Mouse (Mus musculus) midbrain, embryonic 10.5 days (tissue): ENCODE measurements around the gene Fam81b. TPM values are rescaled to one million over a fixed set of nuclear protein-coding genes. Genes with fewer than 3 reads are reported as not detected.

ENCODE experiments used
- DNase-seq: peaks from one replicate; pipeline ENCODE4 v3.0.0-alpha.2; 2017; ENCODE audit warnings: low spot score
- H3K27ac ChIP-seq: fragments of 300-500 bp; sonication (generic); replicated peaks from 2 replicates; pipeline ENCODE4 v1.5.1; 2016; ENCODE audit warnings: mild to moderate bottlenecking
- H3K27me3 ChIP-seq: fragments of 300-500 bp; sonication (generic); 2 replicates; pipeline ENCODE4 v1.6.1; 2016; ENCODE audit warnings: low read depth, mild to moderate bottlenecking; ENCODE audit not compliant: poor library complexity, severe bottlenecking
- H3K36me3 ChIP-seq: fragments of 300-500 bp; sonication (generic); 2 replicates; pipeline ENCODE4 v1.6.1; 2016; ENCODE audit warnings: mild to moderate bottlenecking, moderate library complexity
- H3K4me1 ChIP-seq: fragments of 300-500 bp; sonication (generic); 2 replicates; pipeline ENCODE4 v1.6.1; 2016
- H3K4me3 ChIP-seq: fragments of 300-500 bp; sonication (generic); 2 replicates; pipeline ENCODE4 v1.5.1; 2016; ENCODE audit warnings: mild to moderate bottlenecking, moderate library complexity
- H3K9me3 ChIP-seq: fragments of 300-500 bp; sonication (generic); replicated peaks from 2 replicates; pipeline ENCODE4 v1.6.1; 2016; ENCODE audit warnings: mild to moderate bottlenecking
- WGBS: fragments of 180-500 bp; shearing (Covaris S2); methylation state at CpG from one replicate; pipeline ENCODE4 v1.1.7; 2016; 5-methylcytosine and 5-hydroxymethylcytosine counted together
- microRNA-seq: library from miRNA; unstranded; fragments of <30 nt; microRNA quantifications from one replicate; pipeline ENCODE4, GENCODE M21; 2017
- polyA plus RNA-seq: library from polyadenylated mRNA; unstranded; fragments of >200 nt; fragmentation: Nextera tagmentation; extraction: Ambion mirVana; gene quantifications from 2 replicates; pipeline ENCODE4 v1.2.1, GENCODE M21; 2016

The Fam81b gene
- polyA plus RNA-seq, 1 experiment from 2014 or later, result 0.26 TPM

DNA sequence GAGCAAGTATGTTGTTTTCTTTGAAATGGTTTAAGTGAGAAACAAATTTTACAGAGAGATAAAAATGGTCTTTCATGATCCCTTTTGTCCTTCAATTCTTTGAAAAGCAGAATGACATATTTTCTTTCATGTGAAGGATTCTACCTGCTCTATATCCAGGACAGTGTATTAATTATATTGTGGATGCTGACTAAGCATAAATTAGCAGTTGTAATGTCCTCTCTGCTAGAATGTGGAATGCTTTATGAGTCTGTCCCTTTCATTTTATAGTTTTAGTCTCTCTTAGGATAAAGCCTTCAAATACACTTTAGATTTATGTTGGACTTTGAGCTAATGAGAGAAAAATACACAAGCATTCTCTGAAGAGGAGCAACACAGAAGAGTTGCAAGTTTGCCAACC is 130.6 kb downstream of the Fam81b start:
- Histone ChIP-seq H3K36me3 (peaks cover 37% of the 10 kb centered on the region), H3K9me3 (peaks cover 5% of the 10 kb centered on the region; the same call in 1 of the 2 replicates), H3K27ac (no peak overlapping the region), H3K4me3 (no peak overlapping the region), H3K27me3 (no peaks in the 10 kb centered on the region), H3K4me1 (no peaks in the 10 kb centered on the region)
- no peak for DNase-seq

- Histone ChIP-seq H3K36me3 (peaks cover 75% of the 10 kb centered on the region), H3K4me3 (no peak overlapping the region), H3K27me3 (no peaks in the 10 kb centered on the region), H3K4me1 (no peaks in the 10 kb centered on the region; the same call in 1 of the 2 replicates), H3K9me3 (no peaks in the 10 kb centered on the region), H3K27ac (no peak overlapping the region)
- 95% methylated on average over 2 of the region's 2 CpGs for WGBS
- no peak for DNase-seq
Observed at GRCm38 (mm10) chr13:76160587-76160986, 144.3 kb downstream of the Fam81b start.

DNA sequence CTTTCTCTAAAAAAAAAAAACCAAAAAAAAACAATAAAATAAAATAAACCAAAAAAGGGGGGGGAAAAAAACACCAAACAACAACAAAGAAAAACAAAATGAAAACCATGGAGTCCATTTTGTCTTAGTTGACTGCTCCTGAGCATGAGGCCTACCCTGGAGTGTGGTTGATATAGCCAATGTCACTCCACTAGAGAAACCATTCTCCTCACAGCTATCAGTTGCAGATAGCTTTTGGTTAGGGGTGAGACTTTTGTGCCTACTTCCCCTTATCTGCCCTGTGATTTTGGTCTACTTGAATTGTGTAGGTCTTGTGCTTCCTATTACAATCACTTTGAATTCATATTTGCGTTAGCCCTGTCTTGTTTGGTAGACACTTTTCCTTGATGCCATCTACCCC is 147.4 kb downstream of the Fam81b start:
- Histone ChIP-seq H3K36me3 (peaks cover 67% of the 10 kb centered on the region), H3K9me3 (no peaks in the 10 kb centered on the region), H3K4me3 (no peak overlapping the region), H3K27me3 (no peaks in the 10 kb centered on the region), H3K27ac (no peak overlapping the region), H3K4me1 (no peaks in the 10 kb centered on the region; the same call in 1 of the 2 replicates)
- DNase-seq, result no peak
- WGBS, result 94% methylated on average over 1 of the region's 1 CpGs

- H3K27ac ChIP-seq, result no peak overlapping the region
- H3K27me3 ChIP-seq, result no peaks in the 10 kb centered on the region
- WGBS, result 94% methylated on average over 3 of the region's 3 CpGs
- no peak overlapping the region for H3K4me3 ChIP-seq
- H3K4me1 ChIP-seq, result no peaks in the 10 kb centered on the region; the same call in 1 of the 2 replicates
- DNase-seq, result no peak
- H3K9me3 ChIP-seq, result no peaks in the 10 kb centered on the region
- H3K36me3 ChIP-seq, result peaks cover 65% of the 10 kb centered on the region
Observed at GRCm38 (mm10) chr13:76157099-76157498, 147.8 kb downstream of the Fam81b start.

Small RNAs within 50 kb of the gene (microRNA-seq; reads per million reads assigned to microRNA genes)
- gene Gm24025, result not detected

Other genes with a start within 250 kb of the Fam81b start
- 0.55 and 0.60 TPM in 2 replicates for gene Gpr150, start 248.1 kb downstream of the Fam81b start, polyA plus RNA-seq
- gene Arsk, start 206.4 kb downstream of the Fam81b start, polyA plus RNA-seq, result 4.1 and 6.0 TPM in 2 replicates
- gene Ttc37, start 206.3 kb downstream of the Fam81b start, polyA plus RNA-seq, result 11.9 and 12.3 TPM in 2 replicates
- gene Mctp1, start 79.5 kb upstream of the Fam81b start, polyA plus RNA-seq, result 4.7 TPM in 2 replicates